Mouse (Mus musculus) ES-Bruce4 (cell line): ENCODE measurements around the gene Ptprb. TPM values are rescaled to one million over a fixed set of nuclear protein-coding genes. Genes with fewer than 3 reads are reported as not detected.

ENCODE experiments used
- H3K27ac ChIP-seq: 2 replicates; pipeline ENCODE4 v1.5.1; 2012; ENCODE audit warnings: low read length, inconsistent platforms; ENCODE audit not compliant: insufficient read depth
- H3K27me3 ChIP-seq: 2 replicates; pipeline ENCODE4 v1.6.1; 2012; ENCODE audit warnings: mild to moderate bottlenecking, low read length, inconsistent platforms; ENCODE audit not compliant: control insufficient read depth, poor library complexity, insufficient read depth, severe bottlenecking
- H3K36me3 ChIP-seq: 2 replicates; pipeline ENCODE4 v1.6.1; 2012; ENCODE audit warnings: inconsistent platforms, mild to moderate bottlenecking, low read length, moderate library complexity; ENCODE audit not compliant: control insufficient read depth, poor library complexity, insufficient read depth, severe bottlenecking
- H3K4me1 ChIP-seq: one replicate; pipeline ENCODE4 v1.8.1; 2011; ENCODE audit warnings: low read length; ENCODE audit not compliant: control insufficient read depth, insufficient read depth
- H3K4me3 ChIP-seq: 2 replicates; pipeline ENCODE4 v1.5.1; 2011; ENCODE audit warnings: low read depth, mild to moderate bottlenecking, low read length
- H3K9ac ChIP-seq: 2 replicates; pipeline ENCODE4 v1.6.1; 2012; ENCODE audit warnings: low read depth, mild to moderate bottlenecking, inconsistent platforms; ENCODE audit not compliant: poor library complexity, severe bottlenecking
- H3K9me3 ChIP-seq: replicated peaks from 2 replicates; pipeline ENCODE4 v1.6.1; 2012; ENCODE audit warnings: mild to moderate bottlenecking, low read length, inconsistent platforms; ENCODE audit not compliant: control insufficient read depth, poor library complexity, insufficient read depth, severe bottlenecking
- CTCF ChIP-seq: IDR thresholded peaks from one replicate; pipeline ENCODE4 v1.8.1; 2011; ENCODE audit warnings: low read depth, low read length
- EP300 ChIP-seq: IDR thresholded peaks from 2 replicates; pipeline ENCODE4 v1.6.1; 2011; ENCODE audit warnings: low read depth, low read length; ENCODE audit not compliant: insufficient read depth
- POLR2A ChIP-seq: IDR thresholded peaks from one replicate; pipeline ENCODE4 v1.8.1; 2011; ENCODE audit warnings: low read length; ENCODE audit not compliant: insufficient read depth
- polyA plus RNA-seq: library from polyadenylated mRNA; stranded (reverse); fragments of >200 nt; gene quantifications from 2 replicates; pipeline ENCODE4 v1.2.4, GENCODE M21; 2011; ENCODE audit warnings: low read depth; ENCODE audit not compliant: missing spikeins, insufficient read depth, insufficient read length

Gene Ptprb
- polyA plus RNA-seq, result 0.30 and 0.37 TPM in 2 replicates

GRCm38 (mm10) chr10:116275280-116275679, at the start of gene Ptprb:
Gene Ptprb (plus strand): TSS chr10:116275523.
- H3K27me3 ChIP-seq, result no peaks in the 10 kb centered on the region
- no peak within 1 kb of the TSS for H3K4me3 ChIP-seq
- TF ChIP-seq POLR2A, result no peak
- no peak for TF ChIP-seq EP300
- TF ChIP-seq CTCF, result no peak
- H3K4me1 ChIP-seq, result no peaks in the 10 kb centered on the region
- H3K36me3 ChIP-seq, result no peaks in the 10 kb centered on the region
- no peak within 1 kb of the TSS for H3K27ac ChIP-seq
- no peaks in the 10 kb centered on the region for H3K9me3 ChIP-seq
- no peak within 1 kb of the TSS for H3K9ac ChIP-seq

DNA sequence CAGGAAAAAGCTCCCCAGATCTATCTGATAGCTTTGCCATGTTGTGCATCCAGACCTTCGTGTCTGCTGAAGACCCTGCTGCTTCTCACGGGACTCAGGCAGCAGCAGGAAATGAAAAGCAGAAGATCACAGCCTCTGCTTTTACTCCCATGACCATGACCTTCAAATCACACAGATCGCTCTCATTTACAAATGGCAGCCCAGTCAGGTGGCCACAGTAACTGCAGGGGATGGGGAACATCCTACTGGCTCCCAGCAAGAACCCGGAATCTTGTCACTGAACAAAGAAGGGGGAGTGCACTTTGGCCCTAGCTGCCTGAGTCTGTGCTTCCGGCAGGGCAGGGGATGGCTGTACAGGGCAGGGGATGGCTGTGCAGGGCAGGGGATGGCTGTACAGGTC, 40.0 kb upstream of the Ptprb start:
- no peak overlapping the region for H3K9ac ChIP-seq
- H3K4me3 ChIP-seq, result no peak overlapping the region
- H3K4me1 ChIP-seq, result no peaks in the 10 kb centered on the region
- H3K36me3 ChIP-seq, result no peaks in the 10 kb centered on the region
- TF ChIP-seq EP300 (no peak), CTCF (no peak), POLR2A (no peak)
- H3K9me3 ChIP-seq, result no peaks in the 10 kb centered on the region
- no peak overlapping the region for H3K27ac ChIP-seq
- no peaks in the 10 kb centered on the region for H3K27me3 ChIP-seq

- H3K9ac ChIP-seq, result no peak overlapping the region
- no peak for TF ChIP-seq CTCF
- no peak for TF ChIP-seq EP300
- no peak for TF ChIP-seq POLR2A
- no peaks in the 10 kb centered on the region for H3K27me3 ChIP-seq
- no peak overlapping the region for H3K4me3 ChIP-seq
- H3K4me1 ChIP-seq, result no peaks in the 10 kb centered on the region
- no peak overlapping the region for H3K27ac ChIP-seq
- H3K9me3 ChIP-seq, result no peaks in the 10 kb centered on the region
- H3K36me3 ChIP-seq, result no peaks in the 10 kb centered on the region
Measured at GRCm38 (mm10) chr10:116242200-116242599, 33.1 kb upstream of the Ptprb start.

GRCm38 (mm10) chr10:116243373-116243772, 31.9 kb upstream of the Ptprb start:
- H3K4me3 ChIP-seq, result no peak overlapping the region
- no peak overlapping the region for H3K9ac ChIP-seq
- no peaks in the 10 kb centered on the region for H3K4me1 ChIP-seq
- H3K27me3 ChIP-seq, result no peaks in the 10 kb centered on the region
- H3K36me3 ChIP-seq, result no peaks in the 10 kb centered on the region
- TF ChIP-seq POLR2A (no peak), EP300 (no peak), CTCF (no peak)
- H3K27ac ChIP-seq, result no peak overlapping the region
- H3K9me3 ChIP-seq, result no peaks in the 10 kb centered on the region

- H3K4me1 ChIP-seq, result no peaks in the 10 kb centered on the region
- no peak overlapping the region for H3K27ac ChIP-seq
- H3K36me3 ChIP-seq, result no peaks in the 10 kb centered on the region
- no peaks in the 10 kb centered on the region for H3K9me3 ChIP-seq
- no peaks in the 10 kb centered on the region for H3K27me3 ChIP-seq
- TF ChIP-seq EP300 (no peak), CTCF (no peak), POLR2A (no peak)
- H3K4me3 ChIP-seq, result no peak overlapping the region
- H3K9ac ChIP-seq, result no peak overlapping the region
Measured at GRCm38 (mm10) chr10:116245632-116246031, 29.7 kb upstream of the Ptprb start.

DNA sequence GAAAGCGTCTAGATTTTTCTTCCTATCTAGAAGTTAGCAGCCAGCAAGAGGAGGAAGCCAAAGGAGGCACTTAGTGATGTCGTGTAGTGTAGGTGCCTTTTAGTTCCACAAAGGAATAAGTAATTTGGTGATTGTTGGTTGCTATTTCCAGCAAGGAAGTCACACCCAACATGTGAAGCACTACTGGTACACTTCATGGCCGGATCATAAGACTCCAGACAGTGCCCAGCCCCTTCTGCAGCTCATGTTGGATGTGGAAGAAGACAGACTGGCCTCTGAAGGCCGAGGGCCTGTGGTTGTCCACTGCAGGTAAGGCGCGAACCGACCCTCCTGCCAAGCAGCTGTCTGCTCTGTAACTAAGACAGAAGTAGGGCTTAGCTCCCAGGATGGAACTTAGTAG, 22.7 kb upstream of the Ptprb start:
- no peak for TF ChIP-seq EP300
- no peak for TF ChIP-seq CTCF
- TF ChIP-seq POLR2A, result no peak

More for the DNA sequence above, 22.7 kb upstream of the Ptprb start:
- Histone ChIP-seq H3K9ac (no peak overlapping the region), H3K9me3 (no peaks in the 10 kb centered on the region), H3K4me1 (no peaks in the 10 kb centered on the region), H3K27ac (no peak overlapping the region), H3K4me3 (no peak overlapping the region), H3K36me3 (no peaks in the 10 kb centered on the region), H3K27me3 (no peaks in the 10 kb centered on the region)
